Mouse (Mus musculus) embryonic facial prominence, embryonic 13.5 days (tissue): Measurements from ENCODE around the gene Smpdl3b. TPM values are rescaled to one million over a fixed set of nuclear protein-coding genes. Genes with fewer than 3 reads are reported as not detected.
"Not testable (repeated sequence)": the region's sequence is repeated elsewhere in the genome, so short reads cannot be mapped to it uniquely, and the experiment has no call there.

Experiments
- ATAC-seq: fragments of 200-750 bp; cut with Nextera tagmentation; 2 replicates; pipeline ENCODE4 v1.8.0; 2017; ENCODE audit warnings: low read depth; ENCODE audit not compliant: insufficient number of reproducible peaks, insufficient read depth, low FRiP score, low TSS enrichment
- H3K27ac ChIP-seq: fragments of 300-500 bp; sonication (generic); 2 replicates; pipeline ENCODE4 v1.5.1; 2015; ENCODE audit warnings: moderate library complexity, mild to moderate bottlenecking, inconsistent platforms
- H3K27me3 ChIP-seq: fragments of 300-500 bp; sonication (generic); 2 replicates; pipeline ENCODE4 v1.6.1; 2015; ENCODE audit warnings: mild to moderate bottlenecking, inconsistent platforms
- H3K36me3 ChIP-seq: fragments of 300-500 bp; sonication (generic); 2 replicates; pipeline ENCODE4 v1.6.1; 2015; ENCODE audit warnings: mild to moderate bottlenecking, inconsistent platforms
- H3K4me1 ChIP-seq: fragments of 300-500 bp; sonication (generic); 2 replicates; pipeline ENCODE4 v1.6.1; 2015; ENCODE audit warnings: inconsistent platforms
- H3K4me2 ChIP-seq: fragments of 300-500 bp; sonication (generic); 2 replicates; pipeline ENCODE4 v1.6.1; 2015; ENCODE audit warnings: moderate library complexity, mild to moderate bottlenecking, inconsistent platforms
- H3K4me3 ChIP-seq: fragments of 300-500 bp; sonication (generic); 2 replicates; pipeline ENCODE4 v1.5.1; 2015; ENCODE audit warnings: mild to moderate bottlenecking, inconsistent platforms
- H3K9ac ChIP-seq: fragments of 300-500 bp; sonication (generic); 2 replicates; pipeline ENCODE4 v1.6.1; 2015; ENCODE audit warnings: mild to moderate bottlenecking, inconsistent platforms
- H3K9me3 ChIP-seq: fragments of 300-500 bp; sonication (generic); 2 replicates; pipeline ENCODE4 v1.6.1; 2016; ENCODE audit warnings: inconsistent platforms
- WGBS: fragments of 180-500 bp; shearing (Covaris S2); methylation state at CpG from one replicate; pipeline ENCODE4 v1.1.7; 2015; ENCODE audit warnings: mixed read lengths; 5-methylcytosine and 5-hydroxymethylcytosine counted together
- polyA plus RNA-seq: library from polyadenylated mRNA; unstranded; fragments of >200 nt; fragmentation: Nextera tagmentation; extraction: Ambion mirVana; gene quantifications from 2 replicates; pipeline ENCODE4 v1.2.1, GENCODE M21; 2015

Smpdl3b gene
- polyA plus RNA-seq, 1 experiment from 2014 or later = 4.8 TPM

GRCm38 (mm10) chr4:132748778-132749177 lies 8.3 kb downstream of the Smpdl3b start:
- no peaks in the 10 kb centered on the region for H3K36me3 ChIP-seq
- H3K27ac ChIP-seq = no peak overlapping the region
- 90% methylated on average over 4 of the region's 4 CpGs for WGBS
- H3K9me3 ChIP-seq = no peaks in the 10 kb centered on the region
- H3K9ac ChIP-seq = no peak overlapping the region
- no peaks in the 10 kb centered on the region for H3K4me1 ChIP-seq
- H3K4me2 ChIP-seq = no peak overlapping the region
- no peak overlapping the region for H3K4me3 ChIP-seq
- no peak for ATAC-seq
- no peaks in the 10 kb centered on the region for H3K27me3 ChIP-seq

- H3K4me1 ChIP-seq = no peaks in the 10 kb centered on the region
- no peaks in the 10 kb centered on the region for H3K36me3 ChIP-seq
- no peak overlapping the region for H3K27ac ChIP-seq
- H3K27me3 ChIP-seq = no peaks in the 10 kb centered on the region
- no peak overlapping the region for H3K9ac ChIP-seq
- no peaks in the 10 kb centered on the region for H3K9me3 ChIP-seq
- no peak overlapping the region for H3K4me2 ChIP-seq
- H3K4me3 ChIP-seq = no peak overlapping the region
- no peak for ATAC-seq
- 66% methylated on average over 9 of the region's 9 CpGs for WGBS
Observed at GRCm38 (mm10) chr4:132747664-132748259, 9.3 kb downstream of the Smpdl3b start.

GRCm38 (mm10) chr4:132746911-132747517 lies 10.0 kb downstream of the Smpdl3b start:
- no peaks in the 10 kb centered on the region for H3K27me3 ChIP-seq
- no peak overlapping the region for H3K4me2 ChIP-seq
- H3K9me3 ChIP-seq = no peaks in the 10 kb centered on the region
- no peak overlapping the region for H3K4me3 ChIP-seq
- no peak overlapping the region for H3K27ac ChIP-seq
- 85% methylated on average over 9 of the region's 9 CpGs for WGBS
- no peak for ATAC-seq
- no peaks in the 10 kb centered on the region for H3K4me1 ChIP-seq
- no peak overlapping the region for H3K9ac ChIP-seq
- no peaks in the 10 kb centered on the region for H3K36me3 ChIP-seq

GRCm38 (mm10) chr4:132743992-132744911 lies 12.8 kb downstream of the Smpdl3b start:
- no peaks in the 10 kb centered on the region for H3K9me3 ChIP-seq
- no peak overlapping the region for H3K9ac ChIP-seq
- H3K4me3 ChIP-seq = no peak overlapping the region
- H3K27ac ChIP-seq = no peak overlapping the region
- H3K27me3 ChIP-seq = no peaks in the 10 kb centered on the region
- no peaks in the 10 kb centered on the region for H3K4me1 ChIP-seq
- H3K4me2 ChIP-seq = no peak overlapping the region
- 86% methylated on average over 11 of the region's 11 CpGs for WGBS
- H3K36me3 ChIP-seq = no peaks in the 10 kb centered on the region
- ATAC-seq = no peak

- Histone ChIP-seq H3K27me3 (no peaks in the 10 kb centered on the region), H3K36me3 (no peaks in the 10 kb centered on the region), H3K9me3 (no peaks in the 10 kb centered on the region), H3K9ac (no peak overlapping the region), H3K4me3 (no peak overlapping the region), H3K4me1 (no peaks in the 10 kb centered on the region), H3K4me2 (no peak overlapping the region), H3K27ac (no peak overlapping the region)
- ATAC-seq = no peak
- WGBS = 89% methylated on average over 7 of the region's 7 CpGs
Observed at GRCm38 (mm10) chr4:132741491-132741890, 15.6 kb downstream of the Smpdl3b start.

GRCm38 (mm10) chr4:132737154-132737553 lies 19.9 kb downstream of the Smpdl3b start:
- H3K9me3 ChIP-seq, H3K27me3 ChIP-seq, H3K4me3 ChIP-seq, ATAC-seq, H3K4me1 ChIP-seq, H3K9ac ChIP-seq, H3K4me2 ChIP-seq, H3K36me3 ChIP-seq, H3K27ac ChIP-seq: not testable (repeated sequence)
- WGBS = 88% methylated on average over 9 of the region's 9 CpGs

GRCm38 (mm10) chr4:132735894-132736293 lies 21.2 kb downstream of the Smpdl3b start:
- Histone ChIP-seq H3K27ac (no peak overlapping the region), H3K4me1 (peaks cover 12% of the 10 kb centered on the region), H3K9ac (no peak overlapping the region), H3K9me3 (no peaks in the 10 kb centered on the region), H3K27me3 (no peaks in the 10 kb centered on the region), H3K4me3 (no peak overlapping the region), H3K36me3 (no peaks in the 10 kb centered on the region), H3K4me2 (no peak overlapping the region)
- WGBS = 46% methylated on average over 3 of the region's 3 CpGs
- no peak for ATAC-seq

- peaks cover 12% of the 10 kb centered on the region for H3K4me1 ChIP-seq
- no peak overlapping the region for H3K4me2 ChIP-seq
- H3K36me3 ChIP-seq = no peaks in the 10 kb centered on the region
- no peak overlapping the region for H3K9ac ChIP-seq
- no peaks in the 10 kb centered on the region for H3K27me3 ChIP-seq
- 81% methylated on average over 2 of the region's 2 CpGs for WGBS
- ATAC-seq = no peak
- no peak overlapping the region for H3K27ac ChIP-seq
- no peaks in the 10 kb centered on the region for H3K9me3 ChIP-seq
- H3K4me3 ChIP-seq = no peak overlapping the region
Observed at GRCm38 (mm10) chr4:132735389-132735788, 21.7 kb downstream of the Smpdl3b start.

- Histone ChIP-seq H3K9ac (no peak overlapping the region), H3K36me3 (no peaks in the 10 kb centered on the region), H3K4me3 (no peak overlapping the region), H3K9me3 (no peaks in the 10 kb centered on the region), H3K4me2 (no peak overlapping the region), H3K27ac (no peak overlapping the region), H3K27me3 (no peaks in the 10 kb centered on the region), H3K4me1 (peaks cover 12% of the 10 kb centered on the region)
- ATAC-seq = no peak
- 97% methylated on average over 2 of the region's 2 CpGs for WGBS
Observed at GRCm38 (mm10) chr4:132734766-132735165, 22.3 kb downstream of the Smpdl3b start.

GRCm38 (mm10) chr4:132733071-132733770 lies 23.8 kb downstream of the Smpdl3b start:
- Histone ChIP-seq H3K4me2 (no peak overlapping the region), H3K9me3 (no peaks in the 10 kb centered on the region), H3K9ac (no peak overlapping the region), H3K36me3 (peaks cover 1% of the 10 kb centered on the region; the same call in 1 of the 2 replicates), H3K4me3 (no peak overlapping the region), H3K27ac (no peak overlapping the region), H3K27me3 (no peaks in the 10 kb centered on the region), H3K4me1 (peaks cover 12% of the 10 kb centered on the region)
- no peak for ATAC-seq
- WGBS = 94% methylated on average over 25 of the region's 25 CpGs

- no peaks in the 10 kb centered on the region for H3K27me3 ChIP-seq
- H3K9ac ChIP-seq = peak within 1 kb of the TSS; percentile 76
- WGBS = 2% methylated on average over 34 of the region's 34 CpGs
- H3K27ac ChIP-seq = peak within 1 kb of the TSS; percentile 22; the same call in 1 of the 2 replicates
- H3K36me3 ChIP-seq = peaks cover 11% of the 10 kb centered on the region
- peak within 1 kb of the TSS; percentile 89 for H3K4me2 ChIP-seq
- H3K4me1 ChIP-seq = peaks cover 12% of the 10 kb centered on the region
- peak; percentile 88 for ATAC-seq
- H3K9me3 ChIP-seq = no peaks in the 10 kb centered on the region
- peak within 1 kb of the TSS; percentile 65 for H3K4me3 ChIP-seq
Observed at GRCm38 (mm10) chr4:132732148-132732684, 24.8 kb downstream of the Smpdl3b start, which contains the start of gene Xkr8. TSS of gene Xkr8 (minus strand) at chr4:132732546.
